Mouse (Mus musculus) cerebral cortex, adult 2 months (tissue): ENCODE data around the gene Myo1g.

Source experiments
- WGBS: fragments of 180-500 bp; shearing (Covaris S2); methylation state at CpG from one replicate; pipeline ENCODE4 v1.1.7; 2018; 5-methylcytosine and 5-hydroxymethylcytosine counted together

Myo1g gene

DNA sequence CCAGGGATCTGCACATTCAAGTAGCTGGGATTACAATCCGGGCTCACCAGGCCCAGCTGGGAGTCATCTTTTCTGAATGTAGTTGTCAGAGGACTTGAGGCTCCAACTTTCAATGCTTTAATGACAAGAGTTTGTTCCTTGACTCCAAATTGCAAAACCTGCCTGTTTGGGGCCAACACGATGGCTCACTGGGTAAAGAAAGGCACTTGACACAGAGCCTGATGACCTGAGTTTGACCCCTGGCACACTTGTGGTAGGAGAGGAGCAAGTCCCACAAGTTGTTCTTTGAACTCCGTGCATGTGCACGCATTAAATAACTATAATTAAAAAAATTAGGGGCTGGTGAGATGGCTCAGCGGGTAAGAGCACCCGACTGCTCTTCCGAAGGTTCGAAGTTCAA is 9.2 kb upstream of the Myo1g start:
- WGBS = 94% methylated on average over 8 of the region's 8 CpGs

DNA sequence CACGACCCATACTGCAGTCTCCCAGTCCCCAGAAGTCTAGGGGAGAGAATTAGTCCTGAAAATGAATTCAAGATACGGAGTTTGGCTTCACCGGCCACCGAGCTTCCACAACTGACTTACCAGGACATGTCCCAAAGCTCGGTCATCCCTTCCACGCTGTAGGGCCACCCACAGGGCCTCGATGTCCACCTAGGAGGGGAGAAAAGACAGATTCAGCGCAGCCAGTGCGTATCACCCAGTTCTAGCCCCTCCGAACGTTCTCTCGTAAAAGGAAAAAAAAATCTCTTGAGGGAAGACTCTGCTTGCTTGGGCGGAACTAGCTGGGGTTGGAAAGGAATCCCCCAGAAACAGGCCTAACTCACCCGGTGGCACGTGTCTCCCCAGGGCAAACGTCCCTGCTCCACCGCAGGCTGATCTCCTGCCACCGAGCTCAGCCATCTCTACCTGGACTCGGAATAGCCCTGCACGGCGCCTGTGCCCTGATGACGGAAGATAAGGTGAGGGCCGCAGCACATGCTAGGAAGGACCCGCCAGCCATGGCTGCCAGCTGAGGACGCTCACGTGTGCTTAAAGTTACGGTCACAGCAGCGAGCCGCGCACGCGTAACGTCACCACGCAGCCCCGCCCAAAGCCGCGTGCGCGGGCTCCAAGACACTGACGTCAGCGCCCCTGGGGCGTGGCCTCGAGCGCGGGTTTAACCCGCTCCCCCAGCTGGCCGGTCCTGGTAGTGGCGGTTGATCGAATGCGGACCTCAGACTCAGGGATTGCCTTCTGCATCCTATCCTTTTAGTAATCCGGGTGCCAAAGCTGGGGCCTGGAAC is 7.6 kb upstream of the Myo1g start:
- WGBS = under 1% methylated on average over 51 of the region's 51 CpGs

DNA sequence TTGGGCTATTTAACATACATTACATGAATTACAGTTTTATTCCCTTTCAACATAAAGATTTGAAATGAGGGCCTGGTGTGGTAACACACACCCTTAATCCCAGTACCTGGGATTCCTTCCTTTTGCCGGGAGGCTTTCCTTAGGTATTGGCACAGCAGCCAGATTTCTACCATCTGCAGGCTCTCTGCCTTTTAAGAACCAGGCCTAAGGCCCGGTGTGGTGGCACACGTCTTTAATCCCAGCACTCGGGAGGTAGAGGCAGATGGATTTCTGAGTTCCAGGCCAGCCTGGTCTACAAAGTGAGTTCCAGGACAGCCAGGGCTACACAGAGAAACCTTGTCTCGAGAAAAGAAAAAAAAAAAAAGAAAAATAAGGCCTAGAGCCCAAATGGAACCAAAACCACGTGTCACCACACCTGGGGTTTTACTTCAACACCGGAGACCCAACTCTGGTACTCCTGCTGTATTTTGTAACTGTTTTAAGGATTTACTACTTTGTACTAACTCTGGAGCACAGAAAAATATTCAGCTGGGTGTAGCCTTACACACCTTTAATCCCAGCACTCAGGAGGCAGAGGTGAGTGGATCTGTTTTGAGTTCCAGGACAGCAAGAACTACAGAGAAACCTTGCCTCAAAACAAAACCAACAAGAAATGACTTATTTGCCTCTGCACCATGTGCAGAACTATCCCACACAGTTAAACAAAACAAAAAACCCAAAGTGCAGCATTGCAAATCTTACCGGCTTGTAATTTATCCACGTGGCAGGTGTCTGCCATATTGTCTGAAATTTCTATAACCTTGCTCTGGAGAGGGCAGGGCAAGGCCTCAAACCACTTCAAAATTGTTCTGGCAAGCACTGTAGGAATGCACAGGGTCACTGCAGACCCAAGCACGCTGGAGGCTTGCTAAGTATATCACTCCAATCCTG is 6.8 kb upstream of the Myo1g start:
- WGBS = 19% methylated on average over 10 of the region's 10 CpGs

DNA sequence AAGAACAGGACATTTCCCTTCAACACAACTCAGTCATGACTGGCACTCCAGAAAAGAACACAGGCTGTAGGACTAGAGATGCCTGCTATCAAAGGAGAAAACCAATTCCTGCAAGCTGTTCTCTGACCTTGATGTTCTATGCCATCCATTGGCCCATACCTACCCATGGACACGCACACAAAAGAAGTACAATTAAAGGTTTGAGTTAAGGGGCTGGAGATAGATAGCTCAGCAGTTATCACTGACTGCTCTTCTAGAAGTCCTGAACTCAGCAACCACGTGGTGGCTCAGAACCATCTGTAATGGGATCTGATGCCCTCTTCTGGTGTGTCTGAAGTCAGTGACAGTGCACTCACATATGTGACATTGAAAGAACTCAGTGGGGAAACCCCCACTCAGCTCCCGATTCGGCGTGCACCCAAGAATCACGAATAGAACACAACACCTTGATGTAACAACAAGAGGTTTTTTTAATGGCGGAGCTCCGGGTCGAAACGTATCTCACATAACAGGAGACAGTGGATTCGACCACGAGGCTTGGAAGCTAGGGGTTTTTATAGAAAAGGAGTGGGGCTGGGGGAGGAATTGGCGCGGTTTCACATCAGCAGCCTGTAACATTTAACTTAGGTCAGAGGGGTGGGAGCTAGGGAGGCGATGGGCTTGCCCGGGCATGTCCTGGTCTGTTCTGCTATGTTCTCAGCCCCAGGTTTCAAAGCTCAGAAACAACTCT is 5.9 kb upstream of the Myo1g start:
- 70% methylated on average over 15 of the region's 16 CpGs for WGBS

DNA sequence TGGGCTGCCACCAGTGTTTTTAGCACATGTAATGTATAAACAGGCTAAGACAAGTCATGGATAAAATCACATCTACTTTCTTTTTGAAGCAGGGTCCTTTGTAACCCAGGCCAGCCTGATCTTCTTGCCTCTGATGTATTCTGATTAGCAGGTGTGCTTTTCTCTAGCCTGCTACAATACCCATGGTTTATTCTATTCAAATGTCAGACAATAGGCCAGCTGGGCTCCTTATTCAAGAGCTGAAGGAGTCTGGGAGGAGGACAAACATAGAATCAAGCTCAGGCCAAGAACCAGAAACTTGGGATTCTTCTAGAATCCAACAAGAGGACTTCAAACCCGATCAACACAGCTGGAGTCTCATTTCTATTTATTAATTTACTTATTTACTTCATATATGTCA is 4.5 kb upstream of the Myo1g start:
- WGBS = 42% methylated on average over 1 of the region's 1 CpGs

DNA sequence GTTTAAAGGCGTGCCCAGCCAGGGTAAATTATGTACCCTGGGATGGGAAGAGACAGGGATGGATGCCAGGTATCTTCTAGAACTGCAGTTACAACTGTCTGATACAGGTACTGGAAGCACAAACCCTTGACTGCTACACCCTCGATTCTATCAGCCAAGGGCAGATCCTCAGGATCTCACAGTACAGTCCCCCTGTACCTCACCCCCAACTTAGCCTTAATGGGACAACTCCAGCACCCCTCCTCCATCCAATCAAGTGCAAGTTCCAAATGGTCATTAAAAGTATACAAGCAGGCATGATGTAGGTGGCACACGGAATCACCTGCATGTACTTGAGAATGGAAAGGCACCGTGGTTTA is 4.1 kb upstream of the Myo1g start:
- 85% methylated on average over 4 of the region's 4 CpGs for WGBS

DNA sequence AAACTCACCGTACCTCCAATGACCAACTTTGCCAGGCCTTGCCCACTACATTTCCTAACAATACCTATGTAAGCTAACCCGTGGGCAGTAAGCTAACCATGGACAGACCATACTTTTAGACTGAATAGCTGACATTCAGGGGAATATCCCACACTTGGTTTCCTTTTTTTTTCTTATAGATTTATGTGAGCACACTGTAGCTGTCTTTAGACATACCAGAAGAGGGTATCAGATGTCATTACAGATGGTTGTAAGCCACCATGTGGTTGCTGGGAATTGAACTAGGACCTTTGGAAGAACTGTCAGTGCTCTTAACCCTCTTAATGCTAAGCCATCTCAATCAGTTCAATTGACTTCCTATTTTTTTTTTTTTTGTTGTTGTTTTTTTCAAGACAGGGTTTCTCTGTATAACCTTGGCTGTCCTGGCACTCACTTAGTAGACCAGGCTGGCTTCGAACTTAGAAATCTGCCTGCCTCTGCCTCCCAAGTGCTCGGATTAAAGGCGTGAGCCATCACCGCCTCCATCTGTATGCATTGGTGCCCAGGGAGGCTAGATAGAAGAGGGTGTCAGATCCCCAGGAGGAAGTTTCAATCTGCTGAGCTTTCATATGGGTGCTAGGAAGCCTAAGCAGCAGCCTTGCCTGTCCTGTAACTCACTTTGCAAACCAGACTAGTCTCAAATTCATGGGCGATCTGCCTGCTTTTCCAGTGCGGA is 3.6 kb upstream of the Myo1g start:
- WGBS = 85% methylated on average over 8 of the region's 8 CpGs

DNA sequence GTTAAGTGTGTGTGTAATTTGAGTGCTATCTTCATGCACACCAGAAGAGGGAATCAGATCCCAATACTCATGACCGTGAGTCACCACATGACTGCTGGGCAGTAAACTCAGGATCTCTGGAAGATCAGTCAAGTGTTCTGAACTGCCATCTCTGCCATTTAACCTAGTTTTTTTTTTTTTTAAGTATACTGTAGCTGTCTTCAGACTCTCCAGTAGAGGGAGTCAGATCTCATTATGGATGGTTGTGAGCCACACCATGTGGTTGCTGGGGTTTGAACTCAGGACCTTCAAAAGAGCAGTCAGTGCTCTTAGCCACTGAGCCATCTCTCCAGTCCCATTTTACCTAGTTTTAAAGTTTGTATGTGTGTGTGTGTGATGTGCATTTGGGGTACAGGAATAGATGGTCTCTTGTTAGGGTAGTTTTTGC is 2.9 kb upstream of the Myo1g start:
- WGBS = 75% methylated on average over 1 of the region's 1 CpGs

DNA sequence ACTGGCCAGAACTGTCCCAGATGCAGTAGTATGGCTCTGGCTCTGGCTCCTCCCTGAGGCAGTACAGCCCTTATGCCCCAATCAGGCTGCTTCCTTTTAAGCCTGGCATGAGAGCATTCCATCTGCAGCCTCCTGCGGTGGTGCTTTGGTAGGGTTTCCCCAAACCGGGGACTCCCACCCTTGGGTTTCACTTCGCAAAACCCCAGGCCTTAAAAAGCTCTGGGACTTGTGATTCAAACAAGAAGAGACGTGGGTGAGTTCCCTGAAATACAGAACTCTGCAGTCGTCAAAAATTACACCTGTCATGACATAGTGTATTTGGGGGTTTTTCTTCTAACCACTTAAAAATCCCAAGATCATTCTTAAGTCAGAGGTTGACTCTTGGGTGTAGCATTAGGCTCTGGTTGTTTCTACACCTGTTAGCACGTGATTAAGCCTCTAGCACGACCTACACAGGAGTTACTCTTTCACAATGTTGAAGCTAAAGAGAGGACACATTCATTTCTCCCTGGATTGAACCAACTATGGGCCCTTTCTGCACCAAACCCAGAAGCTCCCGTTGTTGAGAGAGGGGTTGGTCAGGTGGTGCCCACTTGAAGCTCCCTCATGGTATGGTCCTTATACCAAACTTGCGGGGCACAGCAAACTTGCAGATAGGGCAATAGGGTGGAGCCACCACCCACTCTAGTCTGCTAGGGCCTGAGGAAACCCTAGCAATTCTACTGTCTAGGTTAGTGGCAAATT is 2.2 kb upstream of the Myo1g start:
- WGBS = 64% methylated on average over 9 of the region's 9 CpGs

DNA sequence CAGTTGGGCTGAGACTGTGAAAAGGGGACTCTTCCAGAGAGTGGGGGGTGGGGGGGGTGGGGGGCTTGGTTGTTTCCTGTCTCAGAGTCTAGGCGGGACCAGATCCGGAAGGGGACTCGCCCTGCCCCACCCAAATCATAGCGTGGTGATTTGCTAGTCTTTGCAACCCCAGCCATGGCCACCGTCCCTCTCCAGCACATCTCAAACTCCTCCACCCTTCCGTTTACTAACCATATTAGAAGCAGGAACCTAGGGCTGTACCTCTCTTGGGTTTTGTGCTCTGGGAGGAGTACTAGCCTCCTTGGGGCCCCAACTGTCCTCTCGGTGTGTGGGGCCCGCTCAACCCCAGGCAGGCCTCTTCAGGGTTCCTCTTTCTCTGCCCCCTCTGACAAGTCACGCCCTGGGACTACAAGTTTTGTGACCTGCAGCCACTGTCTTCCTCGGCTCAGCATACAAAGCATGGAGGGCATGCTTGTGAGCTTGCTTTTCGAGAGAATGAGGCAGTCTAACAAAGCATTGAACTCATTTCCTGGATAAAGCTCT is 1.2 kb downstream of the Myo1g start:
- WGBS = 79% methylated on average over 11 of the region's 11 CpGs

DNA sequence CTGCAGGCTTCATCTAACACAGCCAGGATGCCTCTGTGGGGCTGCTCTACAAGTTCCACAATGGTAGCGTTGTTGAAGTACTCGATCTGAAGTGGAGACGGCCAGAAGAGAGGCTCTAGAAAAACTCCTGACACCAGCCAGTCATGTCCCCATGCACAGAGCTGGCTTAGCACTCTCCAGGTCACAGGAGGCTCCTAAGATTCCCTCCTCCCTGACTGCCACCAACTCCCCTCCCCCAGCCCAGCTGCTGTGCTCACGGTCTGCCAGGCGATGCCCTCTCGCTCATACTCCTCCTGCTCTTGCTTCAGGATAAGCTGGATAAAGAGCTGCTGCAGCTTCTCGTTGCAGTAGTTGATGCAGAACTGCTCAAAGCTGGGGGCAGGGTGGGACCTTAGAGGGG is 5.9 kb downstream of the Myo1g start:
- WGBS = 51% methylated on average over 7 of the region's 7 CpGs

DNA sequence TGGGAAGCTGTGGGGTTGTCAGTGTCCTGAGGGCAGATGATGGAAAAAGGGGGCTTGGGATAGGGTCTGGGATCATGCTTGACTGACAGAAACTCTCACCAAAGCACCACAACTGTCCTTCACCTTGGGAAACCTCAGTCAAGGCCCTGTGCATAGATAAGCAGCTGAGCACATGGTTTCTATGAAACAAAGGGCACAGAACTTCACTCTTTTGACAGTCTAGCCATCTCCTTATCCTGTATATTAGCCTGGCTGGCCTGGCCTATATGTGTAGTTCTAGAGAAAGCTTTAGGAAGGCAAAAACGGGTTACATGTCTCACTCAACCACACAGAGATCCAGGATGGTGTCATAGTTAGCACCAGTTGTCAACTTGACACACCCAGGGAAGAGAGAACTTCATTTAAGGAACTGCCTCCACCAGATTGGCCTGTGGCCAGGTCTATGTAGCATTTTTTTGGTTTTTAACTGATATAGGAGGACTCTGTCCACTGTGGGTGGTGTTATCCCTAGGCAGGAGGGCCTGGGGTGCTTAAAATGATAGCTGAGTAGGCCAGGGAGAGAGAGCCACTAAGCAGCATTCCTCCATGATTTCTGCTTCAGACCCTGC is 12.4 kb downstream of the Myo1g start:
- WGBS = 44% methylated on average over 1 of the region's 1 CpGs

DNA sequence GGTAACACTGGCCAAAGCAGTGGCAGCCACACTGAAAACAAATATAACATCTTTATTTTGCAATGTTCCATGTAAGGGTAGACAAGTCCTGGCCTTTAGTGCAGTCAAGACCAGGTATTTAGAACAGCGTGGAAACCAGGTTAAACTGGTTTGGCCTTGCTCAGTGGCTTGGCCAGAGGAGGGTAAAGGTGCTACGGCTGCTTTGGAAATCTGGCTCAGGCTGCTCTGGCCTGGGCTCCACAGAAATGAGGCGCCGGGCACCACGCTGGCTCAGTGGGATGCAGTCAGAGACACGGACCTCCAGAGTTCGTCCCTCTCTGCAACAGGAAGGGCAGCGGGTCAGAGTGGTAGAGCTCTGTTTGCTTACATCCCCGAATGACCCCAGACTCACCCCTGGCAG is 14.2 kb downstream of the Myo1g start:
- 84% methylated on average over 9 of the region's 9 CpGs for WGBS

DNA sequence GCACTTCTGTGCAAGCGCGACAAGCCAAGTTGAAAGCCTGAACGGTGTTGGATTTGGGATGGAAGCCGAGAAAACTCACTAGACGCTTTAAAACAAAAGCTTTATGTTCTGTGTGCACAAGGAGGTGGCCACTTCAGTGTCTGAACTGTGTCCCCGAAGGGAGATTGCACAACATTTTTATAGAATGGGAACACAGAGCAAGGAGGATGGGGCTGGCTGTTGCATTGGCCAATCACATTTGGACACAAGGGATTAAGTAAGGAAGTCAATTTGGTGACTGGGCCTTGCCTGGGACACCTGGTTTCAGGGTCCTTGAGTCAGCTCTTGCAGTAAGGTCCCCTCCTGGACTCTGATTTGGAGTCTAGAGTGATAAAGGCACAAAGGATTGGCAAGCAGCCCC is 16.1 kb downstream of the Myo1g start:
- WGBS = 79% methylated on average over 6 of the region's 6 CpGs

DNA sequence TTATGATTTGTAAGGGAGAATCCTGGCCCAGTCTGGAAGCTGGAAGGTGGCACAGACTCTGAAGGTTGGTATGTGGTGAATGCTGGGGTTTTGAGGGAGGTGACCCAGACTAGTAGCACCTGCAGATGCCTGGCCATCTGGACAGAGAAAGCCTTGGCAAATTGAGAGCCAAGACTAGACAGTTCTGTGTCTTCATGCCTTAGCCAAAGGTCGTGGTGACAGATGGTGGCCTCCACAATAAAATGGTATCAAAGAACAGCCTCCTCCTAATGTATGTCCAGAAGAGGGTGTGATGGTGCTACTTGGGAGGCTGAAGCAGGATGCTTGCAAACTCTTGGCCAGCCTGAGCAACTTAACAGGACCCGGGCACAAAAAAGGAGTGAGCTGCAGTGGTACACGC is 16.5 kb downstream of the Myo1g start:
- WGBS = 73% methylated on average over 3 of the region's 3 CpGs

DNA sequence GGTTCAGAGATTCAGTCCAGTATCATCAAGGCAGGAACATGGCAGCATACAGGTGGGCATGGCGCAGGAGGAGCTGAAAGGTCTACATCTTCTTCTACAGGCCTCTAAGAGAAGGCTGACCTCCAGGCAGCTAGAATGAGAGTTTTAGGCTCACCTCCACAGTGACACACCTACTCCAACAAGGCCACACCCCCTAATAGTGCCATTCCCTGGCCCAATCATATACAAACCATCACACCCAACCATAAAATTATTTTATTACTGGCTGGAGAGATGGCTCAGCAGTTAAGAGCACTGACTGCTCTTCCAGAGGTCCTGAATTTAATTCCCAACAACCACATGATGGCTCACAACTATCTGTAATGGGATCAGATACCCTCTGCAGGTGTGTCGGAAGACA is 18.3 kb downstream of the Myo1g start:
- 98% methylated on average over 2 of the region's 2 CpGs for WGBS

DNA sequence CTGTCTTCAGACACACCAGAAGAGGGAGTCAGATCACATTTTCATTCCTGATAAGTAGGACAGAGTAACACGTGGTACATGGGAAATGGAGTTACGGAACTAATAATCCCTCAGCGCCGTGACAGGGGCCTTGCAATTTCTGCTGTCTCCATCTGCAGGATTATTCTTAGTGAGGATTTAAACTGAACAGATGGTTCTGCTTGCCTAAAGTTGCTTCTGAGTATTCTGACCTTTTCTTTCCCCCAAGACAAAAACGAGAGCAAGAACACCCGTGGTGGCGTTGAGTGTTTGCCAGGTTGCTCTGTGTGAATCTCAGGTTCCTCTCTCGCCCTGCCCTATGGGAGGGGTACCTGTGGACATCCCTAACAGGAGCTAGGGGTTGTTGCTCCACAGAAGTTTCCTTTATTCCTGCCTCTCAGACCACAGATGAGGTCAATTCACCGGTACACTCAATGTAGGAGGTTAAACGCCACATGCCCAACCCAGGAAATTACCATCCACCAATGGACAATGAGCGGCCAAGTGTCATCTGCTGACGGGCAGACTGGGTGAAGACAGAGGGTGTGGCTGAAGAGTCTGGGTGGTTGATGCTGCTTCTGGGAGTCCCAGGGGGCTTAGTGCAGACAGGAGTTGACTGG is 23.3 kb downstream of the Myo1g start:
- 54% methylated on average over 12 of the region's 12 CpGs for WGBS

DNA sequence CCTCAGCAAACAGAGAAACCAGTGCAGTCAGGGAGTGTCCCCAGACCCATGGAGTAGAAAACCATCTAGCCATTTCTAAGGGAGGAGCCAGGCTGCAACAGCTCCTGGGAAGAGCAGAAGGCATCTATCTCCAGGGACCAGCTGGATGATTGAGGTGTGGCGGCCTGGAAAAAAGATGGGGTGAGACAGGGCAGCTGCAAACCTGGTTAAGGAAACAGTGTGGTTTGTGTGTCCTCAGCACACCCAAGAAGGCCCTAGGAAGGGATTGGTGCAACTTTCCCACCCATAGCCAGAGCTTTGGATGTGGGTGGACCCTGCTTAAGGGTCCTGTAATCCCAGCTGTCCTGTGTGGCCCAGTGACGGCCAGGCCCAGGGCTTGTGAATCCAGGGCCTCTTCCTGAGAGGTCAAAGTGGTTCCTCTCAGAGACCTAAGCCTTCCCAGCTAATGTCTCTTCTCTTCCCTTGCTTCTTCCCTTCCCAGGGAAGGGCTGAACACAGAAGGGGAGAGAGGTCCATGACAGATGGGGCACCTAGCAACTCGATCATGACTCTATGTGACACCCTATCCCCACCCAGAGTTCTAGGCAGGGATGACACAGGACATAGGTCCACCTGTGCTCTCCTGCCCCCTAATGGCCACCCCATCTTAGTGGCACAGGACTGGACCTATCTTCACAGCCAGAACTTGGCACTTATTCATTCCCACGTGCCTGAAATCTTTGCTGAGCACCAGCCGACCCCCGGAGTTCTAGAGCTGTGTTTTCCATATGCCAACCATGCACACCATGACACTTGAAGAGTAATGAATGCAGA is 30.9 kb downstream of the Myo1g start:
- 48% methylated on average over 6 of the region's 6 CpGs for WGBS

DNA sequence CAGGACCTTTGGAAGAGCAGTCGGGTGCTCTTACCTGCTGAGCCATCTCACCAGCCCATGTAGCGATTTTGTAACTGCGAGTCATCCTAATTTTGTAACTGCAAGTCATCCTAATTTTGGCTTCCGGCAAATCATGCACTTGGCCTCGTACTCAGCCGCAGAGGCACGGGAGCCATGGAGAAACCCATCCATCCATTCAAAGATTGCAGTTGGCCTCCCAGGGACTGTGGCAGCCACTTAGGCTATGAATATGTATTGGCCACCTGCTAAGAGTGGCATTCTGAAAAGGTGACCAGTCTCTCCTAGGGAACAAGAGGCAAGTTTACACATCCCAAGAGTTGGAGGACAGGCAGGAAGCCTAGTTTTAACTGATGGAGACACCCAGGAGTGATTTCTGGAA is 31.5 kb downstream of the Myo1g start:
- 77% methylated on average over 7 of the region's 7 CpGs for WGBS
